Mouse (Mus musculus) midbrain, embryonic 16.5 days (tissue): ENCODE measurements around the gene Tigd3. TPM values are rescaled to one million over a fixed set of nuclear protein-coding genes. Genes with fewer than 3 reads are reported as not detected.
A peak's percentile ranks its signal among the peaks of the same experiment; 100 is the strongest.

ENCODE experiments used
- ATAC-seq: fragments of 200-750 bp; cut with Nextera tagmentation; 2 replicates; pipeline ENCODE4 v1.8.0; 2017; ENCODE audit warnings: moderate TSS enrichment
- H3K27ac ChIP-seq: fragments of 300-500 bp; sonication (generic); 2 replicates; pipeline ENCODE4 v1.5.1; 2014; ENCODE audit warnings: mild to moderate bottlenecking, low read length, mixed read lengths
- H3K27me3 ChIP-seq: fragments of 300-500 bp; sonication (generic); 2 replicates; pipeline ENCODE4 v1.6.1; 2014; ENCODE audit warnings: low read depth, low read length, mixed read lengths; ENCODE audit not compliant: control insufficient read depth, insufficient read depth
- H3K36me3 ChIP-seq: fragments of 300-500 bp; sonication (generic); 2 replicates; pipeline ENCODE4 v1.6.1; 2014; ENCODE audit warnings: mild to moderate bottlenecking, low read length, moderate library complexity, mixed read lengths; ENCODE audit not compliant: control insufficient read depth, insufficient read depth
- H3K4me1 ChIP-seq: fragments of 300-500 bp; sonication (generic); 2 replicates; pipeline ENCODE4 v1.6.1; 2014; ENCODE audit warnings: mild to moderate bottlenecking, low read length, mixed read lengths; ENCODE audit not compliant: control insufficient read depth, insufficient read depth
- H3K4me2 ChIP-seq: fragments of 300-500 bp; sonication (generic); 2 replicates; pipeline ENCODE4 v1.6.1; 2014; ENCODE audit warnings: mild to moderate bottlenecking, low read length, mixed read lengths
- H3K4me3 ChIP-seq: fragments of 300-500 bp; sonication (generic); 2 replicates; pipeline ENCODE4 v1.5.1; 2014; ENCODE audit warnings: low read depth, mild to moderate bottlenecking, low read length, moderate library complexity, mixed read lengths
- H3K9ac ChIP-seq: fragments of 300-500 bp; sonication (generic); 2 replicates; pipeline ENCODE4 v1.6.1; 2014; ENCODE audit warnings: low read depth, low read length, mixed read lengths
- H3K9me3 ChIP-seq: fragments of 300-500 bp; sonication (generic); replicated peaks from 2 replicates; pipeline ENCODE4 v1.6.1; 2014; ENCODE audit warnings: mild to moderate bottlenecking, low read length, mixed read lengths; ENCODE audit not compliant: control insufficient read depth, poor library complexity, severe bottlenecking
- WGBS: fragments of 180-500 bp; shearing (Covaris S2); extraction: QIAGEN DNeasy Blood & Tissue Kit; methylation state at CpG from one replicate; pipeline ENCODE4 v1.1.7; 2014; 5-methylcytosine and 5-hydroxymethylcytosine counted together
- polyA plus RNA-seq: library from polyadenylated mRNA; unstranded; fragments of >200 nt; fragmentation: Nextera tagmentation; extraction: Ambion mirVana; gene quantifications from 2 replicates; pipeline ENCODE4 v1.2.1, GENCODE M21; 2015

The Tigd3 gene
- 13.4 and 14.6 TPM in 2 replicates for polyA plus RNA-seq

DNA sequence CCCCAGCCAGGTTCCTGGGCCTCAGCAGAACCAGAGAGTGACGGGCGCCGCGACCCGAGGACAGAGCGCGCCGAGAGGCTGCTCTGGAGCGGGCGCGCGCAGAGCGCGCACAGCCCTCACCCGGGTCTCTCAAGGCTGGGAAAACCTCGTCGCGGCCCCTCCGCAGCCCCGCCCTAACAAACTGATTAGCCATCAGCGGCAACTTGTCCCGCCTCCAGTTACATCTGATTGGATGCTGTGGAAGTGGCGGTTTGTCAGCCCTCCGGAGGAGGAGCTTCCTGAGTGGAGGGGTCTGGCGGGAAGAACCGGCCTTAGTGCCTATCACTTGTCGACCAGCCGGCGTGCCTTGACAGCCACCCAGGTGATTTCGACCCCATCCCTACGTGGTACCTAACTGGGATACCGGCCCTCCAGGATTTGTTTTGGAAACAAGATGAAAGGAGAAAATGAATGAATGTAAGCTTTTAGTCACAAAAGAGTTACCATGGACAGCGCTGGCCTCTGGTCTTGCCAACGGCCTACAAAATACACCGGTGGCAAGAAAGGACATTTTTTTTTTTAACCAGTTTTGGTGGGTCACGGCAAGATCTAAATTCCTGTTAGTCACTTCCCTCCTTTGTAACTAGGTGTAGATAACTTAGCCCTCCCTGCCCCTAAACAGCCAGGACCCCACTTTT is at the start of gene Tigd3:
TSS of gene Tigd3 (minus strand) at position 148 of the 677 bp plus-strand sequence.
- Histone ChIP-seq H3K4me1 (peaks cover 25% of the 10 kb centered on the region), H3K9ac (peak within 1 kb of the TSS; percentile 91), H3K36me3 (peaks cover 21% of the 10 kb centered on the region; the same call in 1 of the 2 replicates), H3K27ac (peak within 1 kb of the TSS; percentile 86), H3K4me2 (peak within 1 kb of the TSS; percentile 79), H3K27me3 (no peaks in the 10 kb centered on the region), H3K9me3 (no peaks in the 10 kb centered on the region), H3K4me3 (peak within 1 kb of the TSS; percentile 69)
- ATAC-seq: peak; percentile 96
- WGBS: 5% methylated on average over 33 of the region's 36 CpGs

DNA sequence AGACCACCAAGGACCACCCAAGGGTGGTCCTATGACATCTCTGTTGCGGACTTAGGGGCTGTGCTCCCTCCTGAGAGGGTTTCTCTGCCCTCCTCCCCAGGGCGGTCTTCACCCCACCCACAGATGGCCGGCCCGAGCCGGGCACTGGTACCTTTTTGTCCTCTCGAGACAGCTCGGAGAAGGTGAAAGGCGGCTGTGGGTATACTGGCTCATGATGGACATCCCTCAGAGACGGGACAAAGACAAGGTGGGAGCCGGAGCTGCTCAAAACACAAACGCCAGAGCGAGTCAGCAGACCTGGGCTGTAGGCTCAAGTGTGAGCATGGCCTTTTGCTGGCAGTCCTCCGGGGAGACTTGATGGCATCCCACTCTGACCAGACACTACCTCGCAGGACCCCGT is 49.5 kb upstream of the Tigd3 start:
- H3K4me1 ChIP-seq: no peaks in the 10 kb centered on the region; the same call in 1 of the 2 replicates
- H3K4me2 ChIP-seq: no peak overlapping the region
- 92% methylated on average over 15 of the region's 15 CpGs for WGBS
- H3K9me3 ChIP-seq: no peaks in the 10 kb centered on the region
- no peaks in the 10 kb centered on the region for H3K27me3 ChIP-seq
- no peaks in the 10 kb centered on the region; the same call in 1 of the 2 replicates for H3K36me3 ChIP-seq
- no peak for ATAC-seq
- H3K4me3 ChIP-seq: no peak overlapping the region
- no peak overlapping the region for H3K27ac ChIP-seq
- no peak overlapping the region for H3K9ac ChIP-seq

DNA sequence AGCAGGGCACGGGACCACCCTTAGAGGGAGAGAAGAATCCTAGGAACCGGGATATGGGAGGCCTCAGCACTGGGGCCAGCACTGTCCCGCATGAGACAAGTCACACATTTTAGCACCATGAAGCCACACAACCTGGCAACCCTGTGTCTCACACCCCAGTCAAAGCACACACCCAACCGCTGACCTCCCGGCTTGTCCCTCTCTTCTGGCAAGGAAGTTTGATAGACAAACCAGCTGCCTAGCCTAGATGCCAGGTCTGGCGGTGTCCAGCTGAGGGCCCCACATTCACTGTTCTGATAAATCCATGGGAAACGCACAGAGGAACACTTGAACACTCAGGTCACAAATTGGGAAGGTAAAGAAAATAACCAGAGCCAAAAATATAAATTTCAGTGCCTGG is 48.6 kb upstream of the Tigd3 start:
- H3K4me2 ChIP-seq: no peak overlapping the region
- no peaks in the 10 kb centered on the region for H3K9me3 ChIP-seq
- ATAC-seq: no peak
- WGBS: 93% methylated on average over 7 of the region's 7 CpGs
- H3K4me1 ChIP-seq: peaks cover 3% of the 10 kb centered on the region; the same call in 1 of the 2 replicates
- H3K4me3 ChIP-seq: no peak overlapping the region
- no peaks in the 10 kb centered on the region; the same call in 1 of the 2 replicates for H3K36me3 ChIP-seq
- H3K9ac ChIP-seq: no peak overlapping the region
- H3K27ac ChIP-seq: no peak overlapping the region
- no peaks in the 10 kb centered on the region for H3K27me3 ChIP-seq

DNA sequence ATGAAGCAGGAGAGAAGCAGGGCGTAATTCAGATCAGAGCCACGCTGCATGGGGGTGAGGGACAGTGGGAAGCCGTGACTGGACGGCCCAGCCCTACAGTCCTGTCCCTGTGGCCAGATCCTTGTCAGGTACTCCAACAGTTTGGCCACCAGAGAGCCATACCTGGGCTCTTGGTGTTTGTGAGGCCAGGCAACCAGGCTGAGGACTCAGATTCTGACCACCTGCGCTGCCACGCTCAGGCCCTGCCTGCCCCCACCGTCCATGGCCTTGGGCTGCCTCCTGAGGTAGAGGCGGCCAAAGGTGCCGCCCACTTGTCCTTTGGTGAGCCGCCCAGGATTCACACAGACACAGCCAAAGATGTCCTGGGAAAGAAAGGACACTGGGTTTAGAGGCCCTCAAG is 46.7 kb upstream of the Tigd3 start:
- no peak overlapping the region for H3K27ac ChIP-seq
- no peaks in the 10 kb centered on the region for H3K9me3 ChIP-seq
- ATAC-seq: no peak

DNA sequence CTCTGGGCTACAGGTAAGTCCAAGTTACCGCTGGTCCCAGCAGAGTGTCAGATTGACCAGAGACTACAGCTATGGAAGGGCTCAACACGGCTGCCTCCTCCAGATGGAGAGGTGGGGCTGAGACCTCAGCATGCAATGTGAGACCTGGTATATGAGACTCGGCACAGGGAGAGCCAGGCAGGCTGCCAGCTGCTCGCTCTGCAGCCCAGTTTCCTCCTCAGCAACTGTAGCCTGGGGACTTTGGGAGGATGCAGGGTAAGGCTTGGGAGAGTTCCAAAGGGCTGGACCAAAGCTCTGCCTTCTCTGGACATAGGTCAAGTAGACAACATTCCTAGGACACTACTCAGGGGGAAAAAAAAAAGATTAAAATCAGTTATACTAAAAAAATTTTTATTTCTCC is 46.2 kb upstream of the Tigd3 start:
- 63% methylated on average over 4 of the region's 4 CpGs for WGBS
- peaks cover 3% of the 10 kb centered on the region; the same call in 1 of the 2 replicates for H3K4me1 ChIP-seq
- no peak for ATAC-seq
- H3K27ac ChIP-seq: peak overlapping the region; percentile 38
- H3K4me2 ChIP-seq: no peak overlapping the region
- no peak overlapping the region for H3K4me3 ChIP-seq
- no peaks in the 10 kb centered on the region; the same call in 1 of the 2 replicates for H3K36me3 ChIP-seq
- no peak overlapping the region for H3K9ac ChIP-seq
- no peaks in the 10 kb centered on the region for H3K27me3 ChIP-seq
- no peaks in the 10 kb centered on the region for H3K9me3 ChIP-seq

More for the DNA sequence above, 46.7 kb upstream of the Tigd3 start:
- WGBS: 91% methylated on average over 10 of the region's 10 CpGs
- Histone ChIP-seq H3K4me2 (no peak overlapping the region), H3K36me3 (no peaks in the 10 kb centered on the region; the same call in 1 of the 2 replicates), H3K4me3 (no peak overlapping the region), H3K9ac (no peak overlapping the region), H3K4me1 (peaks cover 3% of the 10 kb centered on the region; the same call in 1 of the 2 replicates), H3K27me3 (no peaks in the 10 kb centered on the region)

DNA sequence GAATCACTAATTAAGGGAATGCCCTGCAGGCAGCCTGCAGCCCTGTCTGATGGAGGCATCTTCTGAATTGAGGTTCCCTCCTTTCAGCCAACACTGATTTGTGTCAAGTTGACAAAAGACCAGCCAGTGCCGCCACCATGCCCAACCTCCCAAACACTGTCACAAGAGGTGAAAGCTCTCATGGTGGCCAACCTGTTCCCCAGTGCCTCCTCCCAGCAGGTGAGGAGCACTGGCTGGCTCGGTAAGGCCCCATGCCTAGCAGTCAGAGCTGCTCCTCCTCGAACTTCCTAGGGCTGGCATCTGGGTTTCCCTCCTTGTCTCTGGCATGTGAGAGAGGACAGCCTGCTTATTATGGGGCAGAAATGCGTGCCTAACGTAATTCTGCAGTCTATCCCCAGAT is 45.8 kb upstream of the Tigd3 start:
- Histone ChIP-seq H3K27me3 (no peaks in the 10 kb centered on the region), H3K9ac (no peak overlapping the region), H3K36me3 (no peaks in the 10 kb centered on the region; the same call in 1 of the 2 replicates), H3K4me3 (no peak overlapping the region), H3K27ac (peak overlapping the region; percentile 38), H3K9me3 (no peaks in the 10 kb centered on the region), H3K4me1 (peaks cover 3% of the 10 kb centered on the region; the same call in 1 of the 2 replicates), H3K4me2 (no peak overlapping the region)
- ATAC-seq: no peak
- 63% methylated on average over 5 of the region's 5 CpGs for WGBS

DNA sequence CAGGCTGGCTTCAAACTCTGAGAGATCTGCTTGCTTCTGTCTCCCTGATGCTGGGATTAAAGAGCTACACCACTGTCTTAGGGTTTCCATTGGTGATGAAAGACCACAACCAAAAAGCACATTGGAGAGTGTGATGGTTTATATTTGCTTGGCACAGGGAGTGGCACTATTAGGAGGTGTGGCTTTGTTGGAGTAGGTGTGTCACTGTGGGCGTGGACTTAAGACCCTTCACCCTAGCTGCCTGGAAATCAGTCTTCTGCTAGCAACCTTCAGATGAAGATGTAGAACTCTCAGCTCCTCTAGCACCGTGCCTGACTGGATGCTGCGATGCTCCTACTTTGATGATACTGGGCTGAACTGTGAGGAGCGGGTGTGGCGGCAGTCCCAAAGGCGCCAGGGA is 44.6 kb upstream of the Tigd3 start:
- no peak overlapping the region for H3K4me3 ChIP-seq
- WGBS: 89% methylated on average over 6 of the region's 6 CpGs
- ATAC-seq: no peak

DNA sequence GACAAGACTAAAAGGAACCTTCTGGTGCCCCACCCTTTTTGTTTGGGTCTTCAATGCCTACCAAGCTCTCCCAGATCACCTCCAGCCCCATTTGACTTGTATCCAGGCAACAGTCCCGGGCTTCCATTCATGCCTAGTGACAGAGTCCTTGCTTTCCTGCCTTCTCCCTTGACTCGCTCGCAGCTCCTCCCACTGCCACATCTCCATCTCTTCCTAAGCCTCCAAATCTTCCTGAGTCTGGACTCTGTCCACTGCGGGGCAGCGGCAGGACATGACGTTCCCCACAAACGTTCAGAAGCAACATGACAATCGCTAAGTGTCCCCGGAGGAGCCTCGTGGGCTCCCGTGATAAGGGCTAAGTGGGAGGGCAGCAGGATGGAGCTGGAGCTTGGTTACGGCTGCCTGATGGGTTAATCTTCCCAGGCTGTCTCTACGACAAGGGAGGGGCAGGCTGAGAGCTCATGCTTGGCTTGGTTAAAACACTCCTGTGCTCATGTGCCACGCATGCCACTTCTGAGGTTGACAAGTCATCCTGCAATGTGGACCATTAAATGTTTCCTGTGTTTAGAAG is 44.0 kb upstream of the Tigd3 start:
- H3K36me3 ChIP-seq: no peaks in the 10 kb centered on the region
- H3K27ac ChIP-seq: peak overlapping the region; percentile 5; the same call in 1 of the 2 replicates
- 11% methylated on average over 14 of the region's 14 CpGs for WGBS
- H3K9me3 ChIP-seq: no peaks in the 10 kb centered on the region
- no peaks in the 10 kb centered on the region for H3K27me3 ChIP-seq
- H3K4me1 ChIP-seq: peaks cover 3% of the 10 kb centered on the region; the same call in 1 of the 2 replicates
- H3K4me3 ChIP-seq: no peak overlapping the region
- no peak for ATAC-seq
- peak overlapping the region; percentile 18; the same call in 1 of the 2 replicates for H3K9ac ChIP-seq
- H3K4me2 ChIP-seq: peak overlapping the region; percentile 40

More for the DNA sequence above, 44.6 kb upstream of the Tigd3 start:
- no peak overlapping the region for H3K27ac ChIP-seq
- H3K27me3 ChIP-seq: no peaks in the 10 kb centered on the region
- peaks cover 3% of the 10 kb centered on the region; the same call in 1 of the 2 replicates for H3K4me1 ChIP-seq
- H3K9me3 ChIP-seq: no peaks in the 10 kb centered on the region
- H3K4me2 ChIP-seq: no peak overlapping the region
- no peak overlapping the region for H3K9ac ChIP-seq
- H3K36me3 ChIP-seq: no peaks in the 10 kb centered on the region; the same call in 1 of the 2 replicates
